Mouse (Mus musculus) retina, postnatal 7 days (tissue): ENCODE results near the gene St7.

ENCODE experiments used
- DNase-seq: peaks from one replicate; pipeline ENCODE4 v3.0.0-alpha.2; 2012; ENCODE audit warnings: low read depth, low spot score

Gene St7

DNA sequence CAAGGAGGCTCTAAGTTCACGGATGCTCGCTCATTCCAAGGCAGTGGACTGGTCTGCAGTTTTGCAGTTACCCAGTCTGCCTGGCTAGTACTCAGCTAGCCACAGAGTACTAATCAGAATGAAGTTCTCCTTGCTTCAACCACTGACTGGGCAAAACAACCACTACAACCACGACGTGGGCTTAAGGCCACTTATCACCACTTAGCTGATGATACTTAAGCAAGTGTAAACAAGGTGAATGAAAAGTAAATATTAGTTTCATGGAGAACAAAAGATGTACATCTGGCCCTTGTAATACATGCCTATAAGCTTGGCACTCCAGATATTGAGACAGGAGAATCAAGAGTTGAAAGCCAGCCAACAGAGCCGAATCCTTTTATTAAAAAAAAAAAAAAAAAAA is 253.7 kb downstream of the St7 start:
- DNase-seq = no peak

DNA sequence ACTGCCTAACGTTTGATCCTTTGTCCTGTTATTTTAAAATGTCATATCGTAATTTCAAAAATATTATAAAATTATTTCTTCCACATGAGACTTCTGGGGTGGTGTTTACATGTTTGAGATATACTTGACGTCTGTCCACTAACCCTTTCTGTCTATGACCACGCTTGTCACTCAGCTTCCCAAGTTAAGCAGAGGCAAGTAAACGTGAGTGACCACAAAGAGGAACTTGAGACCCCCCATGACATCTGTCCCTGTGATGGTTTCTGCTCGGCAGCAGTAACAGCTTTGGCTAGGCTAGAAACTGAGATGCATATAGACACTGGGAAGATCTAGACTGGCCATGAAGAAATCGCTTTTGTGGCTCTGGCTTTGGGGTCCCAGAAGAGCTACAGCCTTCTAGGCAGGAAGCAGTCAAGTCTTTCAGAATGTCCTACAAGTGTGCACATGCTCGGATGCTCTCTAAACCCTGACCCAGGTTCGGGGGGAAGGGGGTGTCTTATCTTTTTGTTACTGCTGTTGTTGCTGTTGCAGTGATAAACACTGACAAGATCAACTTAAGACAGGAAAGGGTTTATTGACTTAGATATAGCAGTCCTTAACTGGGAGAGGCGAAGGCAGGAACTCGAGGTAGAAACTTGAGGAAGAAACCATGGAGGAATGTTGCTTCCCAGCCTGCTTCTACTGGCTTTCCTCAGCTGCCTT is 254.5 kb downstream of the St7 start:
- DNase-seq = no peak

DNA sequence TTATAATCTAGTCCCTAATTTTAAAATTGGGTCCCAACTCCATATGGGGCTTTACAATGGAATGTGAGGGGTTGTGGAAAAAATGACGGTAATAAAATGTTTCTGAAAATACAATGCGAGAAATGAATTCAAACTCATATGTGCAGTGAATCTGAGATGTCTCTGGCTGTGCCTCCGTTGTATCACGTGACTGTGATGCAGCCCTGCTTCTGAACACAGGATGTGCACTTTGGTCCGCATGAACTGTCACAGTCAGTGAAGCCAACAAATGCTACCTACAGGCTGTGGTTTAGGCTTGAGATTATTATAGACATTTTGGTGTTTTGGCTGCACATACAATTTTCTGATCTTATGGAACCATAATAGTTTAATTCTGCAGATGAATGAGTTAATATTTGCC is 256.4 kb downstream of the St7 start:
- DNase-seq = no peak

DNA sequence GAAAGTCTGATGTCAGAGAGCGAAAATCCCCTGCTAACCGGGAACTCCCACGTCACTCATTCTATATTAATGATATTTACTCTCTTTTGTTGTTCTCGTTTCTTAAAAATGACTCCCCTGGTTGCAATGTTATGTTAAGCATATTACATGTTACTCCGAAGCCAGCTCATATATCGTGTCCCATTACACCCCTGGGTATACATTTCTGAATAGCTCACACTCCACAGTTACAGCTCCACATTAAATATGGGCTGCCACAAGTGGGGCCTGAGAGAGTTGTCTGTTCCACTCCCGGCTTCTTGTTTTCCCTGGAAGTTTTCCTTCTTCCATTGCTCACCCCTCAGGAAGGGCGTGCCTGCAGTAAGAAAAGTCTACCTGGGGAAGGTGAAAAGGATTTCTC is 259.0 kb downstream of the St7 start:
- DNase-seq = no peak

DNA sequence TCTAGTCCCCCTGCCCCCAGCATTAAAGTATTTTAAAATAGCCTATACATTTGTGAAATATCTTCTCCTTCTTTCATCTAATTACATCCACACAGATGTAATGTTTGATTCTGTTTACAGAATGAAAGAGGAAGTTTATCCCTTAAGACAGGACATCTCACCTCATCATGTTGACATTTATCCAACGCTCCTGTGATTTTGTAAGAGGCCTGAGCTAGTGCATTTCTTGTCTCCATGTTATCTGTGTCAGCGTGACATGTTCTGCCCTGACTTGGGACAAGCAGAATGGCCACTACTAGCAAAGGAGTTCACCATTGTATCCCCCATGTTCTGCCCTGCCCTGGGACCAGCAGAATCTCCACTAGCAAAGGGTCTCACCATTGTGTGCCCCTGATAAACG is 270.7 kb downstream of the St7 start:
- no peak for DNase-seq

DNA sequence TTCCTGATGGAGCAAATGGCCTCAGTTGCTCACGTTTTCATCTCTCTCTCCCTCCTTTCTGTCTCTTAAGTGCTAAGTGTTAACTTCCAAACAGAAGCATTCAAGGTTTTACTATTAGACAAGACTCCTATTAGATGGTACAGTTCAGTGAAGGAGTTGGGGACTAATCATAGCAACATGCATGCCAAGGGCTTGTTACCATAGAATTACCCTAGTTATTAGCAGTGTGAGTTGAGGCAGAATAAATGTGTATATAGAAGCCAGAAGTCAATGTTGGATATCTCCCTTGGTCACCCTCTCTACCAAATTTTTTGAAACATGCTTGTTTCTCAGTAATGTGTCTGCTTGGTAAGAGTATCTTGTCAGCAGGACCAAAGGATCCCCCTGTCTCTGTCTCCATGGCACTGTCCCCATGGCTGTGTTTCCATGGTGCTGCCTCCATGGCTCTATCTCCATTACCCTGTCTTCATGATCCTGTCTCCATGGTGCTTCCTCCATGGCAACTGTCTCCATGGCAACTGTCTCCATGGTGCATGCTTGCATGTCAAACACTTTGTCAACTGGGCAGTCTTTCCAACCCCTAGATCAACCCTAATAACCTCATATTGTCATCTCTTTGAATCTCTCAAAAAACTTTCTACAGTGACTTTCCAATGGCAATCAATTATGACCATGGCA is 275.9 kb downstream of the St7 start:
- no peak for DNase-seq

DNA sequence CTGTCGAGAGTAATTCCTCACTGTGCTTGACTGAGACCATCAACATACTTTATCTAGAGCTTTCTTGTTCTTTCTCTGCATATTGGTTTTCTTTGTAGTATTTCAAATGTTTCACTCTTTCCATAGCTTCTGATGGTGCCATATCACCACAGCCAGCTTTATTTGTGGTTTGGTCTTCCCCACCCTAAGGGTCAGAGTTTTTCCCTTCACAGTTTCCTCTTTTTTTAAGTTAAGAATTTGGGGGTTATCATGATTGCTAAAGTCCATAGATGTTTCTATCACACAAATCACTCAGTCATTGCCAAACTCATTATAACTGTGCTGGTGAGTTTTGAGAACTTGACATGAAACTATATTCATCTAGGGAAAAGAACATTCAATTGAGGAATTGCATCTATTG is 277.1 kb downstream of the St7 start:
- DNase-seq = no peak

DNA sequence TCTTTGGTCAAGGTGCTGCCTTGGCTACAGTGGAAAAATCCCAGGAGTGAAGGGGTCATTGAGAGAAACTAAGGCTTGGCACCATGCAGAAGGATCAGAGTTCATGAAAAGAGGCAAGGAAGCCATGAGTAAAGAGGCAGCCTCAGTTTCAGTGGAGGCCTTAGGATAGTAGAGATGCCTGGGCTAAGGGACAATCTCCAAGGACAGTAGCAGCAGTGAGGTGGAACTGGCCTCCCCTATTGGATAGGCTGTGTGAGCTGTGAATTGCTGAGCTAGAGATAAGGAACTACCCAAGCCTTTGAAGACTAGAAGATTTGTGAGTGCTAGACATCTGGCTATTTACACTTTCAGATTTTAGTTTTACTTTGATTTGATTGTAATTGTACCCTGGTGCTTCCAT is 278.7 kb downstream of the St7 start:
- DNase-seq = no peak

DNA sequence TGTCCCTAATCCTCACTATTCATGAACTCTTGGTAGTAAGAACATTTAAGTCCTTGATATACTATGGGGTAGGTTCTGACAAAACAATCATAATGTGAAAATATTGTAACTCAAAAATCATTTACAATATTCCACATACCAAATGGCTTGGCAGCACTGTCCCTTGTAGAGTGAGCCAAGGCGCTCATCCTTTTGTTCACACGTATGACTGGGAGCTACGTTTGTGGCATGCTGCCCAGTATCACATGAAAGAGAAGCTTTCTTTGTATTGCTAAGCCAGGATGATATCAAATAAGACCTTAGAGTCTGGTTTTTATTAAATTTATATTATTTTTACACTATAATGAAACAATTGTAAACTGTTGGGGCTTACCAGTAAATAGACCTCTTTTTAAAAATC is 281.7 kb downstream of the St7 start:
- no peak for DNase-seq

DNA sequence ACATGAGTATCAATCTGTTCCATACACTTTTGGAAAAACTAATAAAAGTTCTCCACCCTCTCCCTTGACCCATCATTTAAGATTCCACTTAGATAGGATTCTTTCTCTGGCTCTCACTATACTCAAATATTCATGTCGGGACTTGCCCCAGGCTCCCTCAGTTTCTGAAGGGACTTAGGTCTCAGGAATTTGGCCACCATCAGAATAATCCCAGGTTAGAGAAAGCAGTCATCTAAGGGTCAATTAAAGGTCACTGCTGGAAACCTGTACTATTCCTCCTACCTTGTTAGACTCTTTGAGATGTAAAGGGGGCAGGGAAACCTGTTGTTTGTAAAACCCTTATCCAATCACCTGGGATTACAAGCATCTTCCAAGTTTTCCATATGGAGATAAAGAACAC is 284.4 kb downstream of the St7 start:
- DNase-seq = no peak

DNA sequence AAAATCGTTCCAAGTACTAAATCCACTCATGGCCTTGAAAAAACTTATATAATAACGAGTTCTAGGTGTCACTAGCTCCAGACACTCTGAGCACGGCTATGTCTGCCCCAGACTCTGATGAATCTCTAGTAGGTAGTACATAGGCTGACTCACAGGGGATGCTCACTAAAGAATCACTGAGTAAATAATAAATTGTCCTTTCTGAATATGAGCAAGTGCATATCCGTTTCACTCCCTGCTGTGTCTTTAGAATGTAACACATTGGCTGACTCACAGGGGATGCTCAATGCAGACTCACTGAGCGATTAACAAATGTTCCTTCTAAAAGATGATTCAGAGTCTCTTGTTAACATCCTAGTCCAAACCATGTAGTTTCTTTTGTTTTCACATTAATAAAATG is 285.6 kb downstream of the St7 start:
- DNase-seq = no peak

DNA sequence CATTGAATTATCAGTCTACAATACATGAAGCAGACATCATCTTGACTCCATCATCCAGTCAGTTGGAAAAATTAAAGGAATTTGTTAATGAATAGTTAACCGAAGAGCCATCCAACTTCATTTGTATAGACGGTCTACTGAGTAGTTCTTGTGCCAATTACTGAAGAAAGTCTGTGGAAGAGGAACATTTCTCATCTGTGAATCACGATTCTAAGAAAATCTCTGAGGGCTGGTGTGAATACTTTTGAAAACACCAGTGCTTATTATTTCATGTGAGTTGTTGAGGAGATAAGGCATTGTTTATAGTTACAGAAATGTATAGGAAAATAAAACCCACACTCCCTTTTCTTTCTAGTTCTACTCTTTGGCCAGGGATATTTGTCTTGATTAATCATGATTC is 286.1 kb downstream of the St7 start:
- DNase-seq = no peak

DNA sequence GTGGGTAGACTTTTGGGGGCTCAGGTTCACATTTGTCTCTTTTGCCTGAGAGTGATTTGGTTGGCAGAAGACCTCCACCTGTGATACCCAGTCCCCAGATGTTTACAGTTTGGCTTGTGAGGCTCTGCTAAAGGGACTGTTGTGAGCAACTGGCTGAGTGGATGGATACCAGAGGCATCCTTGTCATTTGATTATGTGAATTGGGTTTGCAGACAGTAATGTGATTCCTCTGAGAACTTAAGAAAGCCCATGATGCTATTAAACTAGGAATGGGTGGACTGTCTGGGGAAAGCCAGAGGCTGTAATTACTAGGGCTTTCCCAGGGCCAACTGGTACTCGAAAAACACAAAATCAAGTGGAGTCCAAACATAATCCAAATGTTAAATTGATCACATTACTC is 286.6 kb downstream of the St7 start:
- DNase-seq = no peak

DNA sequence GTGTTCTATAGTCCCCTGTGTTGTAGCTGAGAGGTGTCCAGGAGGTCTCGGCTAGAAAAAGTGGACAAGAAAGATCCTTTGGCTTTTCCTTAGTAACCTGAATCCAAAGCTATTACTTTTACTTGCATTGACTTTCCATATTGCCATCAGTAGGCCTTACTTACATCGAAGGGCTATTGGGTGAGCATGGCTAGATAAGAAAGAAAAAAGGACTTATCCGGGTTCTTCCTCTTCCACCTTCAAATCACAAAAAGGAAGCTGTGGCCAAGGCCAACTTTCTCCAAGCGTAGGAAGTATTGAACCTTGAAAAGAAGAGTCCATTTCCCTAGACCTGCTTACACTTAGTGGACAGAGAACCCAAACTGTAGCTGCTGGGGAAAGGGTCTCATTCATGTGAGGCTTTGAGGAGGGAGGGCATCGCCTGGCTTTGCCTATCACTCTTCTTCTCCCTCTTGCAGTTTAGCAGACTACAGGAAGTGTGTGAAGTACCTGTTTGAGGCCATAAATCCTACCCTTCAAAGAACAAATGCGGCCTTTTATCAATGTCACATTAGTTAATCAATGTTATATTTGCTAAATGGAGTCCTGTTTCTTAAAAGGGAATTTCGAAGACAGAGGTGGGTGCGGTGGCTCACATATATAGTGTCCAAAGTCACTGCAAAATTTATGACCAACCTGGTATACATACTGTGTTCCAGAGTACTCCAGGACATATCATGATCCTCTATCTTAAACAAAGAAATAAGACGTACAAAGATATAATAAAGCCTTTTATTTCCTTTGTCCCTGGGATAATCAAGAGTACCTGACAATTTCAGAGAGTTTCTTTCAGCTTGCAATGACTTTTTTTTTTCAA is 297.7 kb downstream of the St7 start:
- no peak for DNase-seq

DNA sequence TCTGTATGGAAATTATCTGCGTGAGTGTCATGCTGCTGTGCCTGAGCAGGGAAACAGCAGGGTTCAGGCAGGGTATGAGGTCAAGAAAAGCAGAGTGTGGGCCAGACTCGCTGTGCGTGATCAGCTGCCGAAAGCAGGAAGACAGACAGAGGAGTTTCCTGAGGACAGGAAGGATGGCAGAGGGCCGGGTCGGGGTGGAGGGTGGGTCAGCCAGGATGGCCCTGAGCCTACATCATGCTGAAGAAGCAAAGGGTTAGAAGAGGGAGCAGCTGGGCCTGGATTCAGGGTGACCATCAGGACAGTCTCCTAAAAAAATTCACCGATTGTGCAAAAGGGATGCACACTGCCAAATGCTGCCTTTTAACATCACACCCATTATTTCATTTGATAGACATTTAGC is 298.9 kb downstream of the St7 start:
- no peak for DNase-seq
